Mouse (Mus musculus) hindbrain, embryonic 10.5 days (tissue): Measurements from ENCODE around the gene Kcmf1. TPM values are rescaled to one million over a fixed set of nuclear protein-coding genes. Genes with fewer than 3 reads are reported as not detected.
"Not testable (repeated sequence)": the region's sequence is repeated elsewhere in the genome, so short reads cannot be mapped to it uniquely, and the experiment has no call there.

ENCODE experiments used
- DNase-seq: peaks from one replicate; pipeline ENCODE4 v3.0.0-alpha.2; 2017; ENCODE audit warnings: low spot score
- H3K27ac ChIP-seq: fragments of 300-500 bp; sonication (generic); 2 replicates; pipeline ENCODE4 v1.5.1; 2016; ENCODE audit warnings: mild to moderate bottlenecking, moderate library complexity
- H3K27me3 ChIP-seq: fragments of 300-500 bp; sonication (generic); 2 replicates; pipeline ENCODE4 v1.6.1; 2016; ENCODE audit warnings: mild to moderate bottlenecking; ENCODE audit not compliant: poor library complexity, insufficient read depth, severe bottlenecking
- H3K36me3 ChIP-seq: fragments of 300-500 bp; sonication (generic); 2 replicates; pipeline ENCODE4 v1.6.1; 2016; ENCODE audit warnings: mild to moderate bottlenecking, moderate library complexity
- H3K4me1 ChIP-seq: fragments of 300-500 bp; sonication (generic); replicated peaks from 2 replicates; pipeline ENCODE4 v1.6.1; 2016; ENCODE audit warnings: mild to moderate bottlenecking
- H3K4me3 ChIP-seq: fragments of 300-500 bp; sonication (generic); 2 replicates; pipeline ENCODE4 v1.5.1; 2016; ENCODE audit warnings: mild to moderate bottlenecking, moderate library complexity
- H3K9me3 ChIP-seq: fragments of 300-500 bp; sonication (generic); 2 replicates; pipeline ENCODE4 v1.6.1; 2016; ENCODE audit warnings: mild to moderate bottlenecking, moderate library complexity
- WGBS: fragments of 180-500 bp; shearing (Covaris S2); methylation state at CpG from one replicate; pipeline ENCODE4 v1.1.7; 2016; 5-methylcytosine and 5-hydroxymethylcytosine counted together
- polyA plus RNA-seq: library from polyadenylated mRNA; unstranded; fragments of >200 nt; fragmentation: Nextera tagmentation; extraction: Ambion mirVana; gene quantifications from 2 replicates; pipeline ENCODE4 v1.2.1, GENCODE M21; 2016

Kcmf1 gene
- polyA plus RNA-seq, 1 experiment from 2014 or later = 24.2 TPM

- Histone ChIP-seq H3K27ac (no peak overlapping the region), H3K27me3 (no peaks in the 10 kb centered on the region), H3K36me3 (peaks cover 15% of the 10 kb centered on the region), H3K4me1 (peaks cover 12% of the 10 kb centered on the region), H3K9me3 (no peaks in the 10 kb centered on the region), H3K4me3 (no peak overlapping the region)
- DNase-seq = no peak
- WGBS = 90% methylated on average over 2 of the region's 2 CpGs
Measured at GRCm38 (mm10) chr6:72866232-72866631, 33.5 kb downstream of the Kcmf1 start.

- not testable (repeated sequence) for H3K27ac ChIP-seq, DNase-seq, H3K4me1 ChIP-seq, H3K9me3 ChIP-seq, H3K27me3 ChIP-seq, H3K4me3 ChIP-seq
- 98% methylated on average over 5 of the region's 5 CpGs for WGBS
- peaks cover 34% of the 10 kb centered on the region for H3K36me3 ChIP-seq
Measured at GRCm38 (mm10) chr6:72862686-72863085, 37.1 kb downstream of the Kcmf1 start.

- H3K36me3 ChIP-seq = peaks cover 100% of the 10 kb centered on the region
- no peak overlapping the region for H3K27ac ChIP-seq
- DNase-seq = no peak
- WGBS = 91% methylated on average over 5 of the region's 5 CpGs
- no peak overlapping the region for H3K4me3 ChIP-seq
- no peaks in the 10 kb centered on the region for H3K4me1 ChIP-seq
- no peaks in the 10 kb centered on the region for H3K27me3 ChIP-seq
- H3K9me3 ChIP-seq = peaks cover 5% of the 10 kb centered on the region; the same call in 1 of the 2 replicates
Measured at GRCm38 (mm10) chr6:72854256-72854655, 45.5 kb downstream of the Kcmf1 start.

GRCm38 (mm10) chr6:72852180-72852579 lies 47.6 kb downstream of the Kcmf1 start:
- H3K36me3 ChIP-seq = peaks cover 100% of the 10 kb centered on the region
- H3K27ac ChIP-seq = no peak overlapping the region
- no peak overlapping the region for H3K4me3 ChIP-seq
- H3K27me3 ChIP-seq = no peaks in the 10 kb centered on the region
- no peak for DNase-seq
- H3K4me1 ChIP-seq = no peaks in the 10 kb centered on the region
- peaks cover 5% of the 10 kb centered on the region; the same call in 1 of the 2 replicates for H3K9me3 ChIP-seq
- 88% methylated on average over 4 of the region's 4 CpGs for WGBS

- Histone ChIP-seq H3K27ac (no peak overlapping the region), H3K27me3 (no peaks in the 10 kb centered on the region), H3K4me1 (no peaks in the 10 kb centered on the region), H3K4me3 (no peak overlapping the region), H3K9me3 (peaks cover 5% of the 10 kb centered on the region; the same call in 1 of the 2 replicates), H3K36me3 (peaks cover 100% of the 10 kb centered on the region)
- 87% methylated on average over 5 of the region's 5 CpGs for whole genome bisulfite sequencing
- peak; percentile 45 for DNase-seq
Measured at GRCm38 (mm10) chr6:72851633-72852032, 48.1 kb downstream of the Kcmf1 start.

- H3K9me3 ChIP-seq = no peaks in the 10 kb centered on the region
- peaks cover 77% of the 10 kb centered on the region for H3K36me3 ChIP-seq
- no peaks in the 10 kb centered on the region for H3K27me3 ChIP-seq
- DNase-seq = no peak
- H3K4me1 ChIP-seq = no peaks in the 10 kb centered on the region
- no peak overlapping the region for H3K4me3 ChIP-seq
- 93% methylated on average over 7 of the region's 7 CpGs for WGBS
- H3K27ac ChIP-seq = no peak overlapping the region
Measured at GRCm38 (mm10) chr6:72841986-72842502, 57.7 kb downstream of the Kcmf1 start.

GRCm38 (mm10) chr6:72840867-72841780 lies 58.7 kb downstream of the Kcmf1 start:
- no peaks in the 10 kb centered on the region for H3K9me3 ChIP-seq
- no peak overlapping the region for H3K4me3 ChIP-seq
- no peaks in the 10 kb centered on the region for H3K4me1 ChIP-seq
- H3K27ac ChIP-seq = no peak overlapping the region
- peaks cover 71% of the 10 kb centered on the region for H3K36me3 ChIP-seq
- DNase-seq = no peak
- 92% methylated on average over 13 of the region's 13 CpGs for WGBS
- H3K27me3 ChIP-seq = no peaks in the 10 kb centered on the region

GRCm38 (mm10) chr6:72837756-72838155 lies 62.0 kb downstream of the Kcmf1 start:
- Histone ChIP-seq H3K4me1 (no peaks in the 10 kb centered on the region), H3K36me3 (peaks cover 38% of the 10 kb centered on the region), H3K4me3 (no peak overlapping the region), H3K27ac (no peak overlapping the region), H3K9me3 (no peaks in the 10 kb centered on the region), H3K27me3 (no peaks in the 10 kb centered on the region)
- 93% methylated on average over 4 of the region's 4 CpGs for WGBS
- no peak for DNase-seq

GRCm38 (mm10) chr6:72834518-72834917 lies 65.3 kb downstream of the Kcmf1 start:
- no peaks in the 10 kb centered on the region for H3K9me3 ChIP-seq
- H3K4me1 ChIP-seq = no peaks in the 10 kb centered on the region
- H3K27ac ChIP-seq = no peak overlapping the region
- no peak overlapping the region for H3K4me3 ChIP-seq
- peaks cover 10% of the 10 kb centered on the region for H3K36me3 ChIP-seq
- no peak for DNase-seq
- no peaks in the 10 kb centered on the region for H3K27me3 ChIP-seq
- WGBS = 72% methylated on average over 4 of the region's 4 CpGs

GRCm38 (mm10) chr6:72831858-72832257 lies 67.9 kb downstream of the Kcmf1 start:
- H3K9me3 ChIP-seq = no peaks in the 10 kb centered on the region
- DNase-seq = no peak
- peaks cover 3% of the 10 kb centered on the region for H3K4me1 ChIP-seq
- 61% methylated on average over 3 of the region's 3 CpGs for WGBS
- no peak overlapping the region for H3K4me3 ChIP-seq
- H3K36me3 ChIP-seq = 0 out of 2 replicates have a peak, but pooled peaks cover 3% of the 10 kb centered on the region
- peaks cover 1% of the 10 kb centered on the region for H3K27me3 ChIP-seq
- H3K27ac ChIP-seq = no peak overlapping the region

GRCm38 (mm10) chr6:72831276-72831675 lies 68.5 kb downstream of the Kcmf1 start:
- 30% methylated on average over 3 of the region's 3 CpGs for WGBS
- no peaks in the 10 kb centered on the region for H3K36me3 ChIP-seq
- H3K4me3 ChIP-seq = no peak overlapping the region
- H3K27me3 ChIP-seq = peaks cover 7% of the 10 kb centered on the region
- peaks cover 3% of the 10 kb centered on the region for H3K4me1 ChIP-seq
- DNase-seq = peak; percentile 76
- no peaks in the 10 kb centered on the region for H3K9me3 ChIP-seq
- H3K27ac ChIP-seq = no peak overlapping the region

GRCm38 (mm10) chr6:72828857-72829256 lies 70.9 kb downstream of the Kcmf1 start:
- no peaks in the 10 kb centered on the region for H3K9me3 ChIP-seq
- DNase-seq = peak; percentile 35
- H3K36me3 ChIP-seq = no peaks in the 10 kb centered on the region
- no peak overlapping the region for H3K27ac ChIP-seq
- peaks cover 16% of the 10 kb centered on the region for H3K4me1 ChIP-seq
- whole genome bisulfite sequencing = 73% methylated on average over 3 of the region's 3 CpGs
- no peak overlapping the region for H3K4me3 ChIP-seq
- H3K27me3 ChIP-seq = peaks cover 17% of the 10 kb centered on the region

GRCm38 (mm10) chr6:72828037-72828436 lies 71.7 kb downstream of the Kcmf1 start:
- not testable (repeated sequence) for H3K4me3 ChIP-seq, H3K36me3 ChIP-seq, H3K27ac ChIP-seq, H3K9me3 ChIP-seq, DNase-seq
- 8% methylated on average over 9 of the region's 9 CpGs for WGBS
- Histone ChIP-seq H3K4me1 (peaks cover 16% of the 10 kb centered on the region), H3K27me3 (peaks cover 17% of the 10 kb centered on the region)
